Mouse (Mus musculus) bone marrow, adult 2 months (tissue): ENCODE measurements around the gene Gtsf1l.

Source experiments
- CTCF ChIP-seq: fragments of 200-500 bp; IDR thresholded peaks from 2 replicates; pipeline ENCODE4 v1.5.1; 2011; ENCODE audit warnings: low read length, control low read depth; ENCODE audit not compliant: control insufficient read depth, insufficient read depth
- POLR2A ChIP-seq: fragments of 200-500 bp; IDR thresholded peaks from 2 replicates; pipeline ENCODE4 v1.6.1; 2011; ENCODE audit warnings: low read depth, mild to moderate bottlenecking, control low read depth, low read length, borderline replicate concordance; ENCODE audit not compliant: control insufficient read depth

- peak; percentile 74 for TF ChIP-seq CTCF
- TF ChIP-seq POLR2A = no peak
Observed at GRCm38 (mm10) chr2:163101646-163102203, 14.1 kb upstream of the Gtsf1l start.
